Mouse (Mus musculus): Measurements from ENCODE around the gene Pdzrn3. TPM values are rescaled to one million over a fixed set of nuclear protein-coding genes. Genes with fewer than 3 reads are reported as not detected.

Pdzrn3 gene
- polyA plus RNA-seq, 1 experiment from 2014 or later, result 20.2 TPM

GRCm38 (mm10) chr6:101198943-101199298 is 178.8 kb downstream of the Pdzrn3 start:
- WGBS, result 3% methylated on average over 8 of the region's 8 CpGs
- ATAC-seq (replicated peaks), result peak; percentile 82
- Histone ChIP-seq H3K9me3 (no peaks in the 10 kb centered on the region), H3K27me3 (replicated peaks) (no peaks in the 10 kb centered on the region; the same call in 1 of the 2 replicates), H3K4me1 (peaks cover 33% of the 10 kb centered on the region), H3K4me2 (peak overlapping the region; percentile 70), H3K36me3 (replicated peaks) (no peaks in the 10 kb centered on the region), H3K27ac (peak overlapping the region; percentile 67), H3K4me3 (peak overlapping the region; percentile 38), H3K9ac (peak overlapping the region; percentile 33)

GRCm38 (mm10) chr6:101198284-101198942 is 179.3 kb downstream of the Pdzrn3 start:
- WGBS, result 3% methylated on average over 24 of the region's 24 CpGs
- H3K36me3 ChIP-seq (replicated peaks), result no peaks in the 10 kb centered on the region
- H3K27ac ChIP-seq, result peak overlapping the region; percentile 67

GRCm38 (mm10) chr6:101197642-101198041 is 180.1 kb downstream of the Pdzrn3 start:
- Histone ChIP-seq H3K27me3 (replicated peaks) (no peaks in the 10 kb centered on the region; the same call in 1 of the 2 replicates), H3K36me3 (replicated peaks) (no peaks in the 10 kb centered on the region), H3K27ac (peak overlapping the region; percentile 36; the same call in 1 of the 2 replicates), H3K4me2 (peak overlapping the region; percentile 70), H3K4me1 (peaks cover 36% of the 10 kb centered on the region), H3K9me3 (no peaks in the 10 kb centered on the region), H3K9ac (peak overlapping the region; percentile 13; the same call in 1 of the 2 replicates), H3K4me3 (peak overlapping the region; percentile 38)
- no peak for ATAC-seq (replicated peaks)
- WGBS, result 11% methylated on average over 5 of the region's 5 CpGs

More at GRCm38 (mm10) chr6:101198284-101198942, 179.3 kb downstream of the Pdzrn3 start:
- Histone ChIP-seq H3K4me2 (peak overlapping the region; percentile 70), H3K4me3 (peak overlapping the region; percentile 38), H3K9me3 (no peaks in the 10 kb centered on the region), H3K27me3 (replicated peaks) (no peaks in the 10 kb centered on the region; the same call in 1 of the 2 replicates), H3K4me1 (peaks cover 36% of the 10 kb centered on the region), H3K9ac (peak overlapping the region; percentile 33)
- ATAC-seq (replicated peaks), result peak; percentile 47

GRCm38 (mm10) chr6:101195891-101196290 is 181.8 kb downstream of the Pdzrn3 start:
- no peak overlapping the region for H3K27ac ChIP-seq
- peak overlapping the region; percentile 3; the same call in 1 of the 2 replicates for H3K4me3 ChIP-seq
- H3K4me1 ChIP-seq, result peaks cover 36% of the 10 kb centered on the region
- H3K9me3 ChIP-seq, result no peaks in the 10 kb centered on the region
- 68% methylated on average over 5 of the region's 5 CpGs for WGBS
- peak overlapping the region; percentile 31 for H3K4me2 ChIP-seq
- no peak overlapping the region for H3K9ac ChIP-seq
- no peak for ATAC-seq (replicated peaks)
- H3K36me3 ChIP-seq (replicated peaks), result no peaks in the 10 kb centered on the region
- H3K27me3 ChIP-seq (replicated peaks), result no peaks in the 10 kb centered on the region

GRCm38 (mm10) chr6:101194386-101194925 is 183.2 kb downstream of the Pdzrn3 start:
- Histone ChIP-seq H3K36me3 (replicated peaks) (no peaks in the 10 kb centered on the region), H3K27ac (no peak overlapping the region), H3K4me2 (peak overlapping the region; percentile 31; the same call in 1 of the 2 replicates), H3K9me3 (no peaks in the 10 kb centered on the region), H3K9ac (no peak overlapping the region), H3K4me1 (peaks cover 32% of the 10 kb centered on the region), H3K4me3 (no peak overlapping the region), H3K27me3 (replicated peaks) (no peaks in the 10 kb centered on the region)
- 41% methylated on average over 8 of the region's 8 CpGs for WGBS
- no peak for ATAC-seq (replicated peaks)

GRCm38 (mm10) chr6:101191576-101191975 is 186.1 kb downstream of the Pdzrn3 start:
- H3K4me2 ChIP-seq, result no peak overlapping the region
- no peak for ATAC-seq (replicated peaks)
- no peak overlapping the region for H3K9ac ChIP-seq
- H3K4me3 ChIP-seq, result no peak overlapping the region
- no peaks in the 10 kb centered on the region for H3K27me3 ChIP-seq (replicated peaks)
- 93% methylated on average over 5 of the region's 5 CpGs for WGBS
- no peak overlapping the region for H3K27ac ChIP-seq
- H3K36me3 ChIP-seq (replicated peaks), result no peaks in the 10 kb centered on the region
- H3K4me1 ChIP-seq, result peaks cover 19% of the 10 kb centered on the region
- no peaks in the 10 kb centered on the region for H3K9me3 ChIP-seq

GRCm38 (mm10) chr6:101187322-101187721 is 190.4 kb downstream of the Pdzrn3 start:
- H3K9me3 ChIP-seq, result no peaks in the 10 kb centered on the region

GRCm38 (mm10) chr6:101186887-101187286 is 190.8 kb downstream of the Pdzrn3 start:
- no peak for ATAC-seq (replicated peaks)
- H3K9ac ChIP-seq, result no peak overlapping the region
- peaks cover 5% of the 10 kb centered on the region; the same call in 1 of the 2 replicates for H3K4me1 ChIP-seq
- H3K27me3 ChIP-seq (replicated peaks), result no peaks in the 10 kb centered on the region
- no peak overlapping the region for H3K4me2 ChIP-seq
- no peaks in the 10 kb centered on the region for H3K9me3 ChIP-seq
- H3K4me3 ChIP-seq, result no peak overlapping the region
- H3K36me3 ChIP-seq (replicated peaks), result no peaks in the 10 kb centered on the region
- no peak overlapping the region for H3K27ac ChIP-seq
- 82% methylated on average over 3 of the region's 3 CpGs for WGBS

More at GRCm38 (mm10) chr6:101187322-101187721, 190.4 kb downstream of the Pdzrn3 start:
- H3K4me3 ChIP-seq, result no peak overlapping the region
- H3K4me1 ChIP-seq, result peaks cover 5% of the 10 kb centered on the region; the same call in 1 of the 2 replicates
- no peak overlapping the region for H3K4me2 ChIP-seq
- H3K27ac ChIP-seq, result no peak overlapping the region
- ATAC-seq (replicated peaks), result no peak
- 56% methylated on average over 6 of the region's 6 CpGs for WGBS
- no peaks in the 10 kb centered on the region for H3K27me3 ChIP-seq (replicated peaks)
- H3K36me3 ChIP-seq (replicated peaks), result no peaks in the 10 kb centered on the region
- no peak overlapping the region for H3K9ac ChIP-seq

- no peak overlapping the region for H3K4me3 ChIP-seq
- 58% methylated on average over 10 of the region's 10 CpGs for WGBS
- peaks cover 5% of the 10 kb centered on the region; the same call in 1 of the 2 replicates for H3K4me1 ChIP-seq
- H3K4me2 ChIP-seq, result no peak overlapping the region
- no peaks in the 10 kb centered on the region for H3K36me3 ChIP-seq (replicated peaks)
- H3K9me3 ChIP-seq, result no peaks in the 10 kb centered on the region
- no peak for ATAC-seq (replicated peaks)
- no peak overlapping the region for H3K9ac ChIP-seq
- H3K27ac ChIP-seq, result no peak overlapping the region
- no peaks in the 10 kb centered on the region for H3K27me3 ChIP-seq (replicated peaks)
Measured at GRCm38 (mm10) chr6:101184103-101184785, 193.5 kb downstream of the Pdzrn3 start.

GRCm38 (mm10) chr6:101170699-101171098 is 207.0 kb downstream of the Pdzrn3 start:
- H3K36me3 ChIP-seq (replicated peaks), result no peaks in the 10 kb centered on the region
- H3K4me3 ChIP-seq, result no peak overlapping the region
- H3K27ac ChIP-seq, result no peak overlapping the region
- no peak overlapping the region for H3K9ac ChIP-seq
- no peak overlapping the region for H3K4me2 ChIP-seq
- WGBS, result 33% methylated on average over 7 of the region's 7 CpGs
- ATAC-seq (replicated peaks), result peak; percentile 37; the same call in 1 of the 2 replicates
- H3K4me1 ChIP-seq, result peaks cover 18% of the 10 kb centered on the region; the same call in 1 of the 2 replicates
- H3K9me3 ChIP-seq, result no peaks in the 10 kb centered on the region
- H3K27me3 ChIP-seq (replicated peaks), result no peaks in the 10 kb centered on the region

GRCm38 (mm10) chr6:101153511-101153921 is 224.2 kb downstream of the Pdzrn3 start:
- Histone ChIP-seq H3K4me3 (no peak overlapping the region), H3K4me1 (peaks cover 4% of the 10 kb centered on the region; the same call in 1 of the 2 replicates), H3K36me3 (replicated peaks) (peaks cover 16% of the 10 kb centered on the region), H3K27ac (no peak overlapping the region), H3K4me2 (no peak overlapping the region), H3K9me3 (no peaks in the 10 kb centered on the region), H3K9ac (no peak overlapping the region), H3K27me3 (replicated peaks) (no peaks in the 10 kb centered on the region)
- 33% methylated on average over 1 of the region's 1 CpGs for WGBS
- ATAC-seq (replicated peaks), result peak; percentile 56; the same call in 1 of the 2 replicates

- Histone ChIP-seq H3K9me3 (no peaks in the 10 kb centered on the region), H3K4me3 (no peak overlapping the region), H3K4me2 (no peak overlapping the region), H3K4me1 (no peaks in the 10 kb centered on the region), H3K36me3 (replicated peaks) (no peaks in the 10 kb centered on the region), H3K27ac (no peak overlapping the region), H3K27me3 (replicated peaks) (no peaks in the 10 kb centered on the region), H3K9ac (no peak overlapping the region)
- ATAC-seq (replicated peaks), result no peak
- 86% methylated on average over 3 of the region's 3 CpGs for WGBS
Measured at GRCm38 (mm10) chr6:101135368-101135767, 242.3 kb downstream of the Pdzrn3 start.
